Mouse (Mus musculus) cerebellum, adult 9-10 months (tissue): ENCODE data around the gene Ppig.
"Not testable (repeated sequence)": the region's sequence is repeated elsewhere in the genome, so short reads cannot be mapped to it uniquely, and the experiment has no call there.

Experiments
- DNase-seq: peaks from one replicate; pipeline ENCODE4 v3.0.0; 2022

Gene Ppig

DNA sequence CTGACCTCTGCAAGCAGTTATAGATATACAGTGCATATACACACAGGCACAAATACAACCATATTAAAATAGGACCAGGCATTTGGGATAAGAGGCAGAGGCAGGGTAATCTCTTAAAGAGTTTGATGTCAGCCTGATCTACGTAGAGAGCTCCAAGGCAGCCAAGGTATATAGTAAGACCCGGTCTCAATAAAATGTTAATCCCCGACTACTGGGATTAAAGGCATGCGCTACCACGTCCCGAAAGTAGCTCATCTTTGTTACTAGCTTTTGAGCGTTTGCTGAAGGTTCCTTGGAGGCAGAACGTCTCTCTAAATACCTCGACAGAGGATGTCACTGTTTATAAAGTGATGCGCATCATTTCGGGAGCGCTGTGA, at the start of gene Ppig:
Gene Ppig (plus strand): TSS at position 273 of the 377 bp plus-strand sequence.
- DNase-seq, result no peak

DNA sequence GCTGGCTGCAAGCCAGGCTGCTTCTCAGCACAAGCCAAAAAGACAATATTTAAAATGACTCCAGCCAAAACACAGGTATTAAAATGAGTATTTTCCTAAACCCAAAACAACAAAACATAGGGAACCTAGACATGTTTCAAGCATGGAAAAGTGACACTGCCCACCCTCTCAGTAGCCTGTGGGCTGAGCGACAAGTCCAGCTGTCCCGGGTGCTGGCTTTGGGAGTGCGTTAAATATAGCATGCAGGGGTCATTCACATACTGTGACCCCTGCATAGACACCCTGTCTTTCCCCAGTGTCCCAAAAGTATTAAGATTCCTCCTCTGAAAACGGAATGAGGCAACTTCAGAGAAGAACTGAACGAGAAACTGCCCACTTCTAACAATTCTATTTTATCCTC, 48.6 kb upstream of the Ppig start:
- no peak for DNase-seq

- no peak for DNase-seq
These were observed 47.1 kb upstream of the Ppig start for GRCm38 (mm10) chr2:69675266-69675665.

DNA sequence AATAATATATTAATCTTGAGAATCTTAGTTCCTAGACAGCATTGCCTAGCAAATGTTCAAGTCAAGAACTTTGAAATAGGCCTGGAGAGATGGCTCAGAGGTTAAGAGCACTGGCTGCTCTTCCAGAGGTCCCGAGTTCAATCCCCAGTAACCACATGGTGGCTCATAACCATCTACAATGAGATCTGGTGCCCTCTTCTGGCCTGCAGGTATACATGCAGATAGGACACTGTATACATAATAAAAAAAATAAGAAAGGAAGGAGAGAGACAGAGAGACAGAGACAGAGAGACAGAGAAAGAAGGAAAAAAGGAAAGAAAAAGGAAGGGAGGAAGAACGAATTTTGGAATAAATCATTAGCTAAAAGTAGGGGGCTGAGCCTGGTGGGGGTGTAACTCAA, 45.6 kb upstream of the Ppig start:
- no peak for DNase-seq

DNA sequence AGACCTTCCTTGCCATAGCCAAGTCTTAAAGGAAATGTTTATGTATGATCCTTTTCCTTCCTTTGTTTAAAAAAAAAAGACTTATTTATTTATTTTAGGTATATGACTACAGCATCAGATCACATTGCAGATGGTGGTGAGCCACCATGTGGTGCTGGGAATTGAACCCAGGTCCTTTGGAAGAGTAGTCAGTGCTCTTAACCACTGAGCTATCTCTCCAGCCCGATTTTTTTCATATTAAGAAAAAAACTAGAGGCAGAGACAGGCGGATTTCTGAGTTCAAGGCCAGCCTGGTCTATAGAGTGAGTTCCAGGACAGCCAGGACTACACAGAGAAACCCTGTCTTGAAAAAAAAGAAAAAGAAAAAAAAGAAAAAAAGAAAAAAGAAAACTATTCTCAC, 45.1 kb upstream of the Ppig start:
- not testable (repeated sequence) for DNase-seq

- DNase-seq, result no peak
These were observed 42.4 kb upstream of the Ppig start for GRCm38 (mm10) chr2:69679990-69680389.

GRCm38 (mm10) chr2:69681931-69682330, 40.4 kb upstream of the Ppig start:
- DNase-seq, result no peak

- no peak for DNase-seq
These were observed 39.1 kb upstream of the Ppig start for GRCm38 (mm10) chr2:69683036-69683805.

GRCm38 (mm10) chr2:69684488-69684887, 37.9 kb upstream of the Ppig start:
- DNase-seq, result no peak

DNA sequence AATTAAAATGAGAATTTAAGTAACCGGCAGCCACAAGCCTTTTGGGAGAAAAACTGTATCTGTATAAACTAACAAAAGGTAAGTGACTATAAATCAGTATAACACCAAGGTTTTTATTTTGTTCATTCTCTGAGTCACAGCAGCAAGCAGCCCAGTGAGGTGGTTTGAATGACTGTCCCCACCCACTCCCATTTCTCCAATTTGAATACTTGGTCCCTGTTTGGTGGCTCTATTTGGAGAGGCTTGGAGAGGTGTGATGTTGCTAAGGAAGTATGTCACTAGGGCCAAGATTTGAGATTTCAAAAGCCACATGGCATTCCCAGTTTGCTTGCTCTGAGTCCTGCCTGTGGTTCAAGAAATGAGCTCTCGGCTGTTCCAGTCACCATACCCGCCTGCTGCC, 32.1 kb upstream of the Ppig start:
- no peak for DNase-seq

DNA sequence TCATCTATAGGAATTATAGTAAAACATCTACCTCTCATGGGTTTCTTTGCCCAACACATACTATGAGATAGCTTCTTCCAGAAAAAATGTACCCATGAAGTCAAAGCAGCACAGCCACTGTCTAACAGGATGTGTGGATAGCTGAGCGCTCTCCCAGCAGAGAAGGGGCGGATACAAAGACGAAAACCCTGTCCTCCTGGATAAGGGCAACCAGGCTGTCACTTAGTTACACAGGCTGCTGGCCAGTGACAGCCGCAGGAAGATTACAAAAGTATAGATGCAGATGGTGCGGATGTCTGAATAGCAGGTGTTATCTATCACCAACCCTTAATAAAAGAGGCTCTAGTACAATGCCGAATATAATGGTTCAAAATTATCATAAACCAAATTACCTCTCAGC, 31.5 kb upstream of the Ppig start:
- DNase-seq, result no peak

DNA sequence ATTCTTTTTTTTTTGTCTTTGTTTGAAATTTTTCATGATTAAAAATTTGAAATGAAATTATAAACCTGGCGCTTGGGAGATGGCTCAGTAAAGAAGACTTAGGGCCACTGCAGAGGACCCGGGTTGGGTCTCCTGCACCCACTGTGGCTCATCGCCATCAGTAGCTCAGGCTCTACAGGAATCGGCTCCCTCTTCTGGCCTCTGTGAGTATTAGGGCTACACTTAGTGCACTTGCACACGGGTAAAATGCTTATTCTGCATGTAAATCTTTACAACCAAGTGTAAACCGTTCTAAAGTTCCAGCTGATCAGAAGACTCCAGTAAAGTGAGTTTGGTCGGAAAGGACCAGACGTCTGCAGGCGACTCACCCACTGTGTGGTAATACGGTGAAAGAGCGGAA, 28.8 kb upstream of the Ppig start:
- no peak for DNase-seq

DNA sequence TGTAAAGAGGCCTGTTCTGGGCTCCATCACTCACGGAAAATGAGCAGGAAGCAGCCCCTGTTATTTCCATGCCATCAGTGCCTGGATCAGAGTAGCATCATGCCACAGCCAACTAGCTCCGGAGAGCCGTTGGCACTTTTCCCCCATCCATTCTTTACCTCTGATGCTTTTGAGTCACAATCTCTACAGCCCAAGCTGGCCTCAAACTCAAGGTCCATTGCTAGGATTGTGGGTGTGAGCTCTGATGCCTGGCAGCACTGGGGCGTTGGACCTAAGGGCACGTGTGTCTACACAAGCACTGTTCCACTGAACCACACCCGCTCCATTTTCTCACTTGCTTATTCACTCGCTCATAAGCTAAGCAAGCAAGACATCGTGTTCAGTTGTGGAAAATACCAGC, 21.9 kb upstream of the Ppig start:
- DNase-seq, result no peak

GRCm38 (mm10) chr2:69712171-69712570, 10.2 kb upstream of the Ppig start:
- DNase-seq, result peak; percentile 49

DNA sequence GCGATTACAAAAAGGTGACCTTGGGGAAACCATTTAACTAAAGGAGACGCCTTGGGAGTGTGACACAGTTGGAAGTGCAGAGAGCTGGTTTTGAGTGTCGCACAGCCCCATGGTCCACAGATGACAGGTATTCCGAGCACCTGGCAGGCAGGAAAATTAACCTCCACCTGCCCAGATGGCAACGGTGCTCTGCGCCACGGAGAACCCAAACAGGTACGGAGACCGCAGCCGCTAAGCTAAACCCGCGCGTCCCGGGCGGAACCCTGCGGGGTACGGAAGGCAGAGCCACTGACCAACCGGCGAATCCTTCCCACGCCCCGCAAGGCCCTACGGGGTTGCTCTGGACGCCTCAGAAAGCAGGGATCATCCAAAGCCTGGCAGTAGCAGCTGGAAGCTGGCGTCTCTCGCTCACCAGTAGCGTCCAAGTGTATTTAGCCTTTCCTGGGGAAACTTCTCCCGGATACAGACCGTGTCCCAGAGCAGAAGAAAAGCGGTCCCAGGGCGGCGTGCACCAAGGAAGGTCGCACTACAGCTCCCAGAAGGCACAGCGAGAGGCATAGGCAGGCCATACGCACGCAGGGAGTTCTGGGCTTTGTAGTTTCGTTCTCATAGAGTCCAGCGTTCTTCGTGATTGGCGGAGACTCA, 9.2 kb upstream of the Ppig start, which contains the start of gene Fastkd1:
Gene Fastkd1 (minus strand): TSS at position 536 of the 645 bp plus-strand sequence.
- DNase-seq, result peak; percentile 95

GRCm38 (mm10) chr2:69713626-69714014, 8.7 kb upstream of the Ppig start:
- DNase-seq, result no peak

DNA sequence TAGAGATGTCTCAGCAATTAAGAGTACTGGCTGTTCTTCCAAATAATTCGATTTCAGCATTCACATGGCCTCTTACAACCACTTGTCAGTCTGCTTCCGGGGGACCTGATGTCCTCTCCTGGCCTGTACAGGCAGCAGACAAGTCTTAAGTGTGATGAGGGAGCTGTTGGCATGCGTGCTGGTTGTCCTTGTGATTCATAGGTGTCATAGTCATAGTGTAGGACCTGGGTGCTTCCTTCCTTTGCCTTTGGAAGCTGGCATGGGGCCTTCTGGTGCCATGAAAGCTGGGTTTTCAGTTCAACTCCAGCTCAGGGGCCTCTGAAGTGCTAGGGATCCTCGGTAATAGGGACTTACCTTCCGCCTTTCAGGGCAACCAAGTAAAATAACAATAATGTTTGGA, 8.2 kb upstream of the Ppig start:
- peak; percentile 58 for DNase-seq

DNA sequence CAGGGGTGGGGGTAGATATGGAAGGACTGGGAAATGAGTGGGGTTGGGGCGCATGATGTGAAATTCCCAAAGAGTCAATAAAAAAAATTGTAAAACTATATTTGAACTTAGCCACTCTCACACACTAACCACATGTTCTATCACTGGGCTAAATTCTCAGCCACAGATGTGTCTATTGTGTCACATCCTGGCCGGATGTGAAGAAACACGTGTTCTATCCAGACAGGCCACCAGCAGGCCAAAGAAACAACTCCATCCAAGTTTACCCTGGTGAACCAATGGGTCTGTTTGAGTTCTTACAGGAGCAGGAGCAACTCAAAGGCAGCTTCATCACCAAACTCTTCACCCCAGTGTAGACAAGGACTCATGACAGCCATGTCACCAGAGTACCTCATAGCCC, 5.9 kb upstream of the Ppig start:
- no peak for DNase-seq

DNA sequence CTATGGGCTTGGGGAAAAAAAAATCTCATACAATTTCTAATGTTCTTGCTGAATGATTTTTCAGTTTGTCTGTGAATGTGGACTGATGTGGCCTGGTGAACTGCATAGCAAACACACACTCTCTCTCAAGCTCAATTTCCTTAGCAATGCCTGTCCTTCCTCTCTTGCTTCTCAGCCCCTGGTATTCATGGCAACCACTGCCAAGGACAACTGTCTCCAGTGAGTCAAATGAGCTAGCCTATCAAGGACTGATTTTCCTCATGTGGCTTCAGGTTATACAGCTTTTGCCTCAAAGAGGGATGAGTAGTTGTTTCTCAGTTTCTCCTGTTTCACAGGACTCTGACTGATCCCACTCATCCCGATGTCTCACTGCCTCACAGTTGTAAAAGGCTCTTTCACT, 3.2 kb upstream of the Ppig start:
- no peak for DNase-seq

DNA sequence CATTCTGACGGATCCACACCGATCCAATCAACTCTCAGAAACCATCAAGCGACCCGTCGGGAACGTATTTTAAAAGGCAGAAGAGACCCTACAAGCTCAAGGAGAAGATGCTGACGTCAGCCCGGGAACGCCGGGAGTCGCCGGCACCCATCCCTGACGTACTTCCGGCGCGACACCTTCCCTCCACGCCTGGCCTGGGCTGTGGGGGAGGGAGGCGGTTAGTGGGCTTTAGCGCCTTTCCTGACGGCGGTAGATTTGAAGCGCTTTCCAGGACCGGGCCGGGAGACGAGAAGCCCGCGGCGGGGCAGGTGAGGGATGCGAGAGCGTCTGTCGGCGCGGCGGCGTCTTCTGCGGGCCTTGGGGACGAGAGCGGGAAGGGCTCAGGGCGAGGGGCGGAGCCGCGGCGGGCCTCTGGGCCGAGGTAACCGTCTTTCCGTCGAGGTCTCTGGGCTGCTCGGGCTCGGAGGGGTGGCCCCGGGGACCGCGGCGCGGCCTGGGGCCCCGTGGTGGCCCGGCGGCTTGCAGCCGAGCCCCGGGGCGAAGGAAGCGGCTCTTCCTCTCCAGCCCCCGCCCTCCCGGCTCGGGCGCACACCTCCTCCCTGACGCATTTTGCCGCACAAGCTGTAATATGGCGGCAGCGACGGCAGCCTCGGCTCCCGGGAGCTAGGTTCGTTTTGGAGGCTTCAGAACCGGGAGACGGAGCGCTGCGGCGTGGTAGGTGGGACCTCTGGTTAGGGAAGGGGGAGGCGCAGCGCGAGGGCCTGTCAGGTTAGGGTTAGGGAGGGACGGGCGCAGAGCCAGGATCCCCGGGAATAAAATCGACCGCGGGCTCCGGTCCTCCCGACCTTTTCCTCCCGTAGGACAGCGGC, 539 bp downstream of the Ppig start:
- DNase-seq, result peak; percentile 93

DNA sequence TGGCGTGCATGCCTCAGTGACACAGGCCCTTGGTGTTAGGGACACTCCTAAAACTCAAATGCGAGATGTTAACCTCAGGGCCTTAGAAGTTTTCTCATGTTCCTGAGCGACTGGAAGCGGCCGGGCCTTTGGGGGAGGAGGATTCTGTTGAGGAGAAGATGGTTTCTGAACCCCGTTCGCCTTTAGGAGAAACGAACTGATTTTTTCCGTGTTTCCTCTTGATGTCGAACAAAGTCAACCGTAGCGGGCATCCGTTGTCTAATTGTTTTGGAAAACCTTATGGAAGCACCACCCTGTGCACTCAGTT, 1.1 kb downstream of the Ppig start:
- DNase-seq, result no peak

GRCm38 (mm10) chr2:69745091-69745490, 22.7 kb downstream of the Ppig start:
- DNase-seq, result no peak

DNA sequence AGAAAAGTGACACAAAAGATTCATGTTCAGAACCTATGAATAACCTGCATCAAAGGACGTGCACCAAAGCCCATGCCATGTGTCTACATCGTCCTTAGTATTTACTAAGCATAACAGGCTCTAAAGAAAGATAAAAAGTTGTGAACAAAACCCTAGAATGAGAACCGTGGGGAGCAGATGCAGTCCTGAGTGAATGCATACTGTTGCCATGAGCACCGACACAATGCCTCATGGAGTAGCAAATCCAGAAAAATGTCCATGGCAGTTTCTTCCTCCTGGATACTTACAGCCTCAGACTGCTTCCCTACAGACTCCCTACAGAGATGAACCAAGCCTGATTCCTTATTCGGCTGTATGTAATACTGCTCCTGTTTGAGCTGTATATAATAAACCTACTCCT, 38.6 kb downstream of the Ppig start:
- no peak for DNase-seq

- DNase-seq, result no peak
These were observed 41.0 kb downstream of the Ppig start for GRCm38 (mm10) chr2:69763340-69763739.
